Mouse (Mus musculus) intestine, postnatal 0 days (tissue): ENCODE measurements around the gene Fads6. TPM values are rescaled to one million over a fixed set of nuclear protein-coding genes. Genes with fewer than 3 reads are reported as not detected.

Experiments
- ATAC-seq: fragments of 200-750 bp; cut with Nextera tagmentation; 2 replicates; pipeline ENCODE4 v1.8.0; 2017; ENCODE audit warnings: mild to moderate bottlenecking, moderate TSS enrichment, moderate library complexity
- H3K27ac ChIP-seq: fragments of 300-500 bp; sonication (generic); 2 replicates; pipeline ENCODE4 v1.5.1; 2014; ENCODE audit warnings: mild to moderate bottlenecking, low read depth, low read length, moderate library complexity
- H3K27me3 ChIP-seq: fragments of 300-500 bp; sonication (generic); replicated peaks from 2 replicates; pipeline ENCODE4 v1.6.1; 2014; ENCODE audit warnings: low read length, mixed read lengths; ENCODE audit not compliant: control insufficient read depth, insufficient read depth
- H3K36me3 ChIP-seq: fragments of 300-500 bp; sonication (generic); 2 replicates; pipeline ENCODE4 v1.6.1; 2014; ENCODE audit warnings: mild to moderate bottlenecking, moderate library complexity; ENCODE audit not compliant: control insufficient read depth, insufficient read depth
- H3K4me1 ChIP-seq: fragments of 300-500 bp; sonication (generic); replicated peaks from 2 replicates; pipeline ENCODE4 v1.6.1; 2014; ENCODE audit warnings: antibody characterized with exemption, low read length, mixed read lengths; ENCODE audit not compliant: control insufficient read depth, insufficient read depth
- H3K4me2 ChIP-seq: fragments of 300-500 bp; sonication (generic); replicated peaks from 2 replicates; pipeline ENCODE4 v1.6.1; 2014; ENCODE audit warnings: low read depth, mild to moderate bottlenecking, moderate library complexity
- H3K4me3 ChIP-seq: fragments of 300-500 bp; sonication (generic); 2 replicates; pipeline ENCODE4 v1.5.1; 2014; ENCODE audit warnings: low read depth, low read length
- H3K9ac ChIP-seq: fragments of 300-500 bp; sonication (generic); 2 replicates; pipeline ENCODE4 v1.6.1; 2014; ENCODE audit warnings: mild to moderate bottlenecking, low read depth, low read length
- H3K9me3 ChIP-seq: fragments of 300-500 bp; sonication (generic); 2 replicates; pipeline ENCODE4 v1.6.1; 2016; ENCODE audit warnings: mixed run types; ENCODE audit not compliant: control insufficient read depth
- CTCF ChIP-seq: sonication (generic); IDR thresholded peaks from 2 replicates; pipeline ENCODE4 v1.5.1; 2016; ENCODE audit warnings: low read depth, mild to moderate bottlenecking, control low read depth, antibody characterized with exemption, moderate library complexity
- WGBS: fragments of 180-500 bp; shearing (Covaris S2); extraction: QIAGEN DNeasy Blood & Tissue Kit; methylation state at CpG from one replicate; pipeline ENCODE4 v1.1.7; 2014; 5-methylcytosine and 5-hydroxymethylcytosine counted together
- polyA plus RNA-seq: library from polyadenylated mRNA; unstranded; fragments of >200 nt; fragmentation: Nextera tagmentation; extraction: Ambion mirVana; gene quantifications from 2 replicates; pipeline ENCODE4 v1.2.1, GENCODE M21; 2015

The Fads6 gene
- polyA plus RNA-seq, 1 experiment from 2014 or later: 0.26 TPM

DNA sequence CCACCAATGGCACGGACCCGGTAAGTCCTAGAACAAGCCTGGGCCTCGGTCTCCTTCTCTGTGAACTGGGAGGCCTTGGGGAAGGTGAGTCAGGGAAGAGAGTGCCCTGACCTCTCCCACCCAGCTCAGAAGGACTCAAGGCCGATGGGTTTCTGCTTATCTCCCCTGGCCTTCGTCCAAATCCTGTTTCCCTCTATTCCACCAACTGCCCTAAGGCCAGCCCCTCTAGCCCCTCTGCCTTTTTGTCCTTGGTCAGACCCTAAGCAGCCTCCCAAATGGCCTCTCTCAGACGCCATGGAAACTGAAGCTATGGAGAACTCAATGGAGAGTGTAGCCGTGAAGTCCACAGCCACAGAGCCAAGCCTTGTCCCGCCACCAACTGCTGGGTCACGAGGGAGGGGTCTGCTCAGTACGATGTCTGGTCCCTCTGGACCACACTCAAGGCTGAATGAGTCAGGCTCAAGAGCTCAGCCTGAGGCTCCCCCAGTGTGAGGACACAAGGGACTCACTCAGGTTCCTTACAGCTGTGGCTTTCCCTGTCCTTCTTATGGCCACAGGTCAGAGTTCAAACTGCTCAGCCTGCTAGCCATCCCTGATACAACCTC lies 24.5 kb downstream of the Fads6 start:
- H3K27ac ChIP-seq: no peak overlapping the region
- TF ChIP-seq CTCF: no peak
- no peaks in the 10 kb centered on the region for H3K9me3 ChIP-seq
- H3K4me3 ChIP-seq: no peak overlapping the region
- peaks cover 6% of the 10 kb centered on the region; the same call in 1 of the 2 replicates for H3K27me3 ChIP-seq
- H3K4me1 ChIP-seq: peaks cover 3% of the 10 kb centered on the region; the same call in 1 of the 2 replicates
- no peak for ATAC-seq
- 78% methylated on average over 10 of the region's 10 CpGs for WGBS
- H3K4me2 ChIP-seq: no peak overlapping the region
- H3K9ac ChIP-seq: no peak overlapping the region
- peaks cover 19% of the 10 kb centered on the region for H3K36me3 ChIP-seq

GRCm38 (mm10) chr11:115271481-115271880 lies 26.0 kb downstream of the Fads6 start:
- WGBS: 78% methylated on average over 10 of the region's 10 CpGs
- no peaks in the 10 kb centered on the region for H3K9me3 ChIP-seq
- ATAC-seq: no peak
- no peak overlapping the region for H3K4me2 ChIP-seq
- TF ChIP-seq CTCF: no peak
- peaks cover 3% of the 10 kb centered on the region; the same call in 1 of the 2 replicates for H3K4me1 ChIP-seq
- peaks cover 21% of the 10 kb centered on the region for H3K27me3 ChIP-seq
- peaks cover 24% of the 10 kb centered on the region for H3K36me3 ChIP-seq
- no peak overlapping the region for H3K4me3 ChIP-seq
- H3K27ac ChIP-seq: no peak overlapping the region
- H3K9ac ChIP-seq: no peak overlapping the region

DNA sequence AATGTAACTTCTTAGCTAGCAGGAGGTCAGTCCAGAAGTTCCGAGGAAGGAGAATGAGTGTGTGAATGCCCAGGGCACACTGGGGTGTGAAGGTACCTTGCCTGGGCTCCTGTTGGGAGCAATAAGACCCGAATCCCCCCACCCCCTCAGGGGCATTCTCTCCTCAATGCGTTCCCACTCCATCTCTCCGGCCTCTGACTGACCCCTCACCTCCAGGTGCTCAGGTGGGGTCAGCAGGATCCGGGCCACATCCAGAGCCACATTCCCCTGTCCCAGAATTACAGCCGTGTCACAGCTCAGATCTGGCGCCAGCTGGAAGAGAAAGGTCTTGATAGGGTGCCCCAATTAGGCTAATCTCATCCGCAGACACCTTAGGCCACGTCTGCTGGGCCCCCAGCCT lies 26.4 kb downstream of the Fads6 start:
- Histone ChIP-seq H3K9me3 (no peaks in the 10 kb centered on the region), H3K4me1 (peaks cover under 1% of the 10 kb centered on the region; the same call in 1 of the 2 replicates), H3K27ac (no peak overlapping the region), H3K36me3 (peaks cover 24% of the 10 kb centered on the region), H3K4me3 (no peak overlapping the region), H3K27me3 (peaks cover 26% of the 10 kb centered on the region), H3K4me2 (no peak overlapping the region), H3K9ac (no peak overlapping the region)
- WGBS: 81% methylated on average over 9 of the region's 9 CpGs
- ATAC-seq: no peak
- no peak for TF ChIP-seq CTCF

DNA sequence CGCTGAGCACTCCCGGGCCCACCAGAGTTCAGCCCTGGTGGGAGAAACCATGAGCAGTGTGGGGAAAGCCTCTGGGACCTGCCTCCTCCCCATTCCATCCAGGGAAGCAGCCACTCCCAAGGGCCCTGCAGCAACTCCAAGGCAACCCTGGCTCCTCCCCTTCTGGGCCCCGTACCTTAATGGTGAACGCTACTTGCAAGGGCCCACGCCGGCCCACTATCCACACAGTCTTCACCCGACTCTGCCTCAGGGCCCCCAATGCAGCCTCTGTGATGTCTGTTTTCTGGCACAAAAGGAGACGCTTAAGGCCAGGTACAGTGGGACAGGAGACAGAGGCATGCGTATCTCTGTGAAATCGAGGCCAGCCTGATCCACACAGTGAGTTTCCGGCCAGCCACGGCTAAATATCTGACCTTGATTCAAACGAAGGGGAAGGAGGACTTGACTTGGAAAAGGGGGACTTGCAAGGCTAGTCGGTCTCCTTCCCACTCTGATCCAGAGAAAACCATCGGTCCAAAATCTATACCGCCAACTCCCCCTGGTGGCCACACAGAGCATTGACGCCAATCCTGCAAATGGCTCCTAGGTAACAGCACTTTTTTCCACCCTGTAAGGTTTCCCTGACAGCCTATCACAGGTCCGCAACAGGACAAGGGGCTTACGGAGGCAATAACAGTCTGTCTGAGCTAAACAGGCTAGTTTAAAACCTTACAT lies 27.2 kb downstream of the Fads6 start:
- H3K36me3 ChIP-seq: peaks cover 24% of the 10 kb centered on the region
- H3K9me3 ChIP-seq: no peaks in the 10 kb centered on the region
- no peak overlapping the region for H3K27ac ChIP-seq
- peaks cover 33% of the 10 kb centered on the region for H3K27me3 ChIP-seq
- WGBS: 32% methylated on average over 19 of the region's 19 CpGs
- no peak for ATAC-seq
- TF ChIP-seq CTCF: peak; percentile 94
- no peaks in the 10 kb centered on the region for H3K4me1 ChIP-seq
- H3K9ac ChIP-seq: no peak overlapping the region
- no peak overlapping the region for H3K4me2 ChIP-seq
- H3K4me3 ChIP-seq: no peak overlapping the region

- Histone ChIP-seq H3K4me3 (no peak overlapping the region), H3K27me3 (peaks cover 41% of the 10 kb centered on the region), H3K9ac (no peak overlapping the region), H3K36me3 (peaks cover 24% of the 10 kb centered on the region), H3K9me3 (no peaks in the 10 kb centered on the region), H3K4me2 (no peak overlapping the region), H3K27ac (no peak overlapping the region), H3K4me1 (no peaks in the 10 kb centered on the region)
- TF ChIP-seq CTCF: no peak
- ATAC-seq: no peak
- 91% methylated on average over 26 of the region's 27 CpGs for WGBS
Measured at GRCm38 (mm10) chr11:115269330-115270066, 28.0 kb downstream of the Fads6 start.

- 84% methylated on average over 11 of the region's 11 CpGs for WGBS
Measured at GRCm38 (mm10) chr11:115267958-115268357, 29.5 kb downstream of the Fads6 start.

More at GRCm38 (mm10) chr11:115267958-115268357, 29.5 kb downstream of the Fads6 start:
- TF ChIP-seq CTCF: no peak
- Histone ChIP-seq H3K27ac (no peak overlapping the region), H3K4me3 (no peak overlapping the region), H3K4me1 (no peaks in the 10 kb centered on the region), H3K4me2 (no peak overlapping the region), H3K27me3 (peaks cover 52% of the 10 kb centered on the region), H3K9me3 (no peaks in the 10 kb centered on the region), H3K36me3 (peaks cover 24% of the 10 kb centered on the region), H3K9ac (no peak overlapping the region)
- ATAC-seq: no peak
